Mouse (Mus musculus) embryonic facial prominence, embryonic 11.5 days (tissue): ENCODE measurements around the gene Rps23. TPM values are rescaled to one million over a fixed set of nuclear protein-coding genes. Genes with fewer than 3 reads are reported as not detected.
A peak's percentile ranks its signal among the peaks of the same experiment; 100 is the strongest.

ENCODE experiments used
- ATAC-seq: fragments of 200-750 bp; cut with Nextera tagmentation; replicated peaks from 2 replicates; pipeline ENCODE4 v1.8.0; 2017; ENCODE audit warnings: low read depth; ENCODE audit not compliant: insufficient number of reproducible peaks, low FRiP score, low TSS enrichment
- DNase-seq: peaks from one replicate; pipeline ENCODE4 v3.0.0-alpha.2; 2015; ENCODE audit warnings: low spot score
- H3K27ac ChIP-seq: fragments of 300-500 bp; sonication (generic); replicated peaks from 2 replicates; pipeline ENCODE4 v1.5.1; 2014; ENCODE audit warnings: mild to moderate bottlenecking, low read depth, low read length, control low read depth
- H3K27me3 ChIP-seq: fragments of 300-500 bp; sonication (generic); 2 replicates; pipeline ENCODE4 v1.6.1; 2014; ENCODE audit warnings: mild to moderate bottlenecking, low read length, moderate library complexity, mixed read lengths; ENCODE audit not compliant: control insufficient read depth, insufficient read depth
- H3K36me3 ChIP-seq: fragments of 300-500 bp; sonication (generic); replicated peaks from 2 replicates; pipeline ENCODE4 v1.6.1; 2014; ENCODE audit warnings: low read depth, mild to moderate bottlenecking, low read length, moderate library complexity, mixed read lengths; ENCODE audit not compliant: control insufficient read depth, insufficient read depth
- H3K4me1 ChIP-seq: fragments of 300-500 bp; sonication (generic); 2 replicates; pipeline ENCODE4 v1.6.1; 2014; ENCODE audit warnings: low read length, mixed read lengths; ENCODE audit not compliant: control insufficient read depth, insufficient read depth
- H3K4me2 ChIP-seq: fragments of 300-500 bp; sonication (generic); 2 replicates; pipeline ENCODE4 v1.6.1; 2014; ENCODE audit warnings: low read depth, mild to moderate bottlenecking, control low read depth, low read length, moderate library complexity
- H3K4me3 ChIP-seq: fragments of 300-500 bp; sonication (generic); 2 replicates; pipeline ENCODE4 v1.5.1; 2014; ENCODE audit warnings: low read depth, low read length, control low read depth
- H3K9ac ChIP-seq: fragments of 300-500 bp; sonication (generic); replicated peaks from 2 replicates; pipeline ENCODE4 v1.6.1; 2014; ENCODE audit warnings: mild to moderate bottlenecking, control low read depth, low read length
- H3K9me3 ChIP-seq: fragments of 300-500 bp; sonication (generic); replicated peaks from 2 replicates; pipeline ENCODE4 v1.6.1; 2016; ENCODE audit warnings: mild to moderate bottlenecking, low read length, inconsistent platforms, mixed read lengths; ENCODE audit not compliant: control insufficient read depth
- WGBS: fragments of 180-500 bp; shearing (Covaris S2); extraction: QIAGEN DNeasy Blood & Tissue Kit; methylation state at CpG from one replicate; pipeline ENCODE4 v1.1.7; 2014; 5-methylcytosine and 5-hydroxymethylcytosine counted together
- polyA plus RNA-seq: library from polyadenylated mRNA; unstranded; fragments of >200 nt; fragmentation: Nextera tagmentation; extraction: Ambion mirVana; gene quantifications from 2 replicates; pipeline ENCODE4 v1.2.1, GENCODE M21; 2014

The Rps23 gene
- polyA plus RNA-seq, 1 experiment from 2014 or later, result 289 TPM

- no peak overlapping the region for H3K9ac ChIP-seq
- H3K27ac ChIP-seq, result no peak overlapping the region
- no peak overlapping the region for H3K4me2 ChIP-seq
- no peaks in the 10 kb centered on the region for H3K36me3 ChIP-seq
- no peaks in the 10 kb centered on the region for H3K4me1 ChIP-seq
- DNase-seq, result no peak
- H3K9me3 ChIP-seq, result no peaks in the 10 kb centered on the region
- ATAC-seq, result no peak
- WGBS, result 78% methylated on average over 5 of the region's 5 CpGs
- H3K4me3 ChIP-seq, result no peak overlapping the region
- no peaks in the 10 kb centered on the region for H3K27me3 ChIP-seq
Observed at GRCm38 (mm10) chr13:90939600-90939999, 16.8 kb downstream of the Rps23 start.

GRCm38 (mm10) chr13:90958894-90959293 lies 36.1 kb downstream of the Rps23 start:
- Histone ChIP-seq H3K9ac (no peak overlapping the region), H3K4me2 (no peak overlapping the region), H3K36me3 (no peaks in the 10 kb centered on the region), H3K9me3 (no peaks in the 10 kb centered on the region), H3K27ac (no peak overlapping the region), H3K4me3 (no peak overlapping the region), H3K4me1 (no peaks in the 10 kb centered on the region), H3K27me3 (no peaks in the 10 kb centered on the region)
- ATAC-seq (no peak), DNase-seq (no peak)
- WGBS, result 55% methylated on average over 2 of the region's 2 CpGs

- ATAC-seq (no peak), DNase-seq (no peak)
- Histone ChIP-seq H3K27ac (no peak overlapping the region), H3K36me3 (no peaks in the 10 kb centered on the region), H3K4me3 (no peak overlapping the region), H3K9ac (no peak overlapping the region), H3K27me3 (no peaks in the 10 kb centered on the region), H3K9me3 (no peaks in the 10 kb centered on the region), H3K4me2 (no peak overlapping the region), H3K4me1 (no peaks in the 10 kb centered on the region)
- whole genome bisulfite sequencing, result 90% methylated on average over 8 of the region's 8 CpGs
Observed at GRCm38 (mm10) chr13:90960591-90960990, 37.8 kb downstream of the Rps23 start.

- no peak overlapping the region for H3K27ac ChIP-seq
- no peak overlapping the region for H3K9ac ChIP-seq
- no peak overlapping the region for H3K4me3 ChIP-seq
- no peaks in the 10 kb centered on the region for H3K27me3 ChIP-seq
- WGBS, result 60% methylated on average over 10 of the region's 10 CpGs
- ATAC-seq (no peak), DNase-seq (no peak)
- H3K36me3 ChIP-seq, result no peaks in the 10 kb centered on the region
- H3K4me1 ChIP-seq, result no peaks in the 10 kb centered on the region
- H3K9me3 ChIP-seq, result no peaks in the 10 kb centered on the region
- no peak overlapping the region for H3K4me2 ChIP-seq
Observed at GRCm38 (mm10) chr13:90962836-90963760, 40.3 kb downstream of the Rps23 start.

GRCm38 (mm10) chr13:90964511-90964910 lies 41.8 kb downstream of the Rps23 start:
- Histone ChIP-seq H3K9ac (no peak overlapping the region), H3K4me2 (no peak overlapping the region), H3K36me3 (no peaks in the 10 kb centered on the region), H3K4me1 (no peaks in the 10 kb centered on the region), H3K9me3 (no peaks in the 10 kb centered on the region), H3K27me3 (no peaks in the 10 kb centered on the region), H3K27ac (no peak overlapping the region), H3K4me3 (no peak overlapping the region)
- no peak for ATAC-seq
- no peak for DNase-seq
- 89% methylated on average over 4 of the region's 4 CpGs for WGBS

- 76% methylated on average over 8 of the region's 8 CpGs for WGBS
- Histone ChIP-seq H3K4me1 (no peaks in the 10 kb centered on the region), H3K27ac (no peak overlapping the region), H3K4me2 (no peak overlapping the region), H3K9ac (no peak overlapping the region), H3K27me3 (no peaks in the 10 kb centered on the region), H3K9me3 (no peaks in the 10 kb centered on the region), H3K4me3 (no peak overlapping the region), H3K36me3 (no peaks in the 10 kb centered on the region)
- no peak for ATAC-seq
- no peak for DNase-seq
Observed at GRCm38 (mm10) chr13:90965996-90966395, 43.2 kb downstream of the Rps23 start.

GRCm38 (mm10) chr13:90967422-90967821 lies 44.7 kb downstream of the Rps23 start:
- H3K4me2 ChIP-seq, result no peak overlapping the region
- ATAC-seq (peak; percentile 86), DNase-seq (peak; percentile 86)
- H3K9me3 ChIP-seq, result no peaks in the 10 kb centered on the region
- H3K27me3 ChIP-seq, result no peaks in the 10 kb centered on the region
- WGBS, result 11% methylated on average over 4 of the region's 4 CpGs
- H3K9ac ChIP-seq, result no peak overlapping the region
- no peaks in the 10 kb centered on the region for H3K4me1 ChIP-seq
- H3K27ac ChIP-seq, result no peak overlapping the region
- no peak overlapping the region for H3K4me3 ChIP-seq
- no peaks in the 10 kb centered on the region for H3K36me3 ChIP-seq

- 70% methylated on average over 4 of the region's 4 CpGs for WGBS
- H3K9me3 ChIP-seq, result no peaks in the 10 kb centered on the region
- DNase-seq (no peak), ATAC-seq (no peak)
- H3K4me2 ChIP-seq, result no peak overlapping the region
- no peak overlapping the region for H3K9ac ChIP-seq
- H3K4me1 ChIP-seq, result no peaks in the 10 kb centered on the region
- no peak overlapping the region for H3K4me3 ChIP-seq
- no peaks in the 10 kb centered on the region for H3K27me3 ChIP-seq
- H3K27ac ChIP-seq, result no peak overlapping the region
- H3K36me3 ChIP-seq, result no peaks in the 10 kb centered on the region
Observed at GRCm38 (mm10) chr13:90968940-90969339, 46.2 kb downstream of the Rps23 start.
